27 mouse cellular contexts compared by ENCODE assay signal in genomic region chr13:119455082-119455481, GRCm38 (mm10).
"Had no signal": no experiment of that assay in that cellular context is flagged by ENCODE, and none has a peak within 500 bp of the region (broad histone marks: within the 10 kb centered on the region; RNA-seq: fewer than 3 reads in every experiment).

No protein-coding gene starts in this region.

- H3K4me3 ChIP-seq: embryonic facial prominence, embryonic 10.5 days; embryonic facial prominence, embryonic 12.5 days; embryonic facial prominence, embryonic 13.5 days; embryonic facial prominence, embryonic 15.5 days; erythroblast, embryonic 14.5 days; forebrain, embryonic 10.5 days; forebrain, embryonic 12.5 days; forebrain, embryonic 13.5 days; forebrain, embryonic 15.5 days; gastrocnemius, adult 2 months; heart, adult 2 months had no signal

- H3K9ac ChIP-seq: embryonic facial prominence, embryonic 12.5 days; embryonic facial prominence, embryonic 13.5 days; embryonic facial prominence, embryonic 15.5 days; forebrain, embryonic 12.5 days; forebrain, embryonic 13.5 days; forebrain, embryonic 15.5 days; forebrain, postnatal 0 days had no signal

- H3K4me1 ChIP-seq: embryonic facial prominence, embryonic 10.5 days; embryonic facial prominence, embryonic 12.5 days; embryonic facial prominence, embryonic 13.5 days; embryonic facial prominence, embryonic 15.5 days; forebrain, embryonic 10.5 days; forebrain, embryonic 12.5 days; forebrain, embryonic 13.5 days; forebrain, embryonic 15.5 days had no signal

- DNase-seq: cerebellum, adult 2 months; cerebellum, adult 8-10 months; cerebellum, adult 9-10 months; cerebellum, adult 9-11 months; cerebellum, postnatal 10 days; cerebellum, postnatal 14 days; cerebellum, postnatal 25 days; cerebellum, postnatal 36 days; embryo, embryonic 11 days; forebrain, postnatal 0 days; gastrocnemius, adult 2 months; gastrocnemius, postnatal 10 days; gastrocnemius, postnatal 14 days; gastrocnemius, postnatal 25 days; gastrocnemius, postnatal 36 days; heart, adult 11 months; heart, adult 18-20 months; heart, adult 2 months had no signal

- H3K27ac ChIP-seq: embryonic facial prominence, embryonic 10.5 days; embryonic facial prominence, embryonic 12.5 days; embryonic facial prominence, embryonic 13.5 days; embryonic facial prominence, embryonic 15.5 days; forebrain, embryonic 10.5 days; forebrain, embryonic 12.5 days; forebrain, embryonic 13.5 days; forebrain, embryonic 15.5 days; gastrocnemius, adult 2 months; heart, adult 2 months had no signal

- H3K27me3 ChIP-seq: embryonic facial prominence, embryonic 12.5 days; embryonic facial prominence, embryonic 13.5 days; embryonic facial prominence, embryonic 15.5 days; forebrain, embryonic 12.5 days; forebrain, embryonic 13.5 days; forebrain, embryonic 15.5 days had no signal
